Mouse (Mus musculus): ENCODE data around the gene Usp46. TPM values are rescaled to one million over a fixed set of nuclear protein-coding genes. Genes with fewer than 3 reads are reported as not detected.

Gene Usp46
- total RNA-seq (2023), result 10 to 100 TPM; 34.0 to 35.9 TPM

GRCm38 (mm10) chr5:74067831-74068713 is at the start of gene Usp46:
Gene Usp46, minus strand, starts transcription at chr5:74068431.

Other genes starting within 250 kb of the Usp46 start
- 10 to 100 TPM; 13.8 to 18.9 TPM for gene Rasl11b, start 126.9 kb upstream of the Usp46 start, total RNA-seq (2023)

Data from neutrophil, adult 83 days (primary cell).